Mouse (Mus musculus) cerebellum, adult 2 months (tissue): ENCODE data around the gene 5031439G07Rik. TPM values are rescaled to one million over a fixed set of nuclear protein-coding genes. Genes with fewer than 3 reads are reported as not detected.

Experiments
- DNase-seq, 2 experiments: peaks; one replicate each; pipeline ENCODE4 v3.0.0; 2021
- H3K27ac ChIP-seq: fragments of 200-500 bp; 2 replicates; pipeline ENCODE4 v1.5.1; 2012; ENCODE audit warnings: low read length, control low read depth, inconsistent platforms; ENCODE audit not compliant: insufficient read depth
- H3K27me3 ChIP-seq: fragments of 200-500 bp; 2 replicates; pipeline ENCODE4 v1.6.1; 2012; ENCODE audit warnings: inconsistent platforms, mild to moderate bottlenecking, low read length, moderate library complexity; ENCODE audit not compliant: control insufficient read depth, insufficient read depth
- H3K4me1 ChIP-seq: fragments of 200-500 bp; 2 replicates; pipeline ENCODE4 v1.6.1; 2011; ENCODE audit warnings: low read length; ENCODE audit not compliant: control insufficient read depth, insufficient read depth
- H3K4me3 ChIP-seq: fragments of 200-500 bp; replicated peaks from 2 replicates; pipeline ENCODE3; 2011; ENCODE audit warnings: mild to moderate bottlenecking, low read depth, low read length, control low read depth; ENCODE audit not compliant: insufficient read depth
- CTCF ChIP-seq: fragments of 200-500 bp; IDR thresholded peaks from 2 replicates; pipeline ENCODE4 v1.5.1; 2011; ENCODE audit warnings: low read depth, mild to moderate bottlenecking, control low read depth, low read length, moderate library complexity, borderline replicate concordance; ENCODE audit not compliant: insufficient read depth
- POLR2A ChIP-seq: fragments of 200-500 bp; IDR thresholded peaks from 2 replicates; pipeline ENCODE4 v1.6.1; 2011; ENCODE audit warnings: low read length, control low read depth, borderline replicate concordance; ENCODE audit not compliant: insufficient read depth
- WGBS: fragments of 180-500 bp; shearing (Covaris S2); methylation state at CpG from one replicate; pipeline ENCODE4 v1.1.7; 2018; 5-methylcytosine and 5-hydroxymethylcytosine counted together
- polyA plus RNA-seq: library from polyadenylated mRNA; depleted of rRNA; stranded (reverse); fragments of >200 nt; gene quantifications from 2 replicates; pipeline ENCODE4 v1.2.3, GENCODE M21; 2012

Gene 5031439G07Rik
- polyA plus RNA-seq, 1 experiment: 116 TPM

GRCm38 (mm10) chr15:84958331-84958730 lies 30.0 kb downstream of the 5031439G07Rik start:
- H3K4me1 ChIP-seq: peaks cover 37% of the 10 kb centered on the region
- TF ChIP-seq CTCF (no peak), POLR2A (no peak)
- no peak overlapping the region for H3K27ac ChIP-seq
- 78% methylated on average over 3 of the region's 3 CpGs for WGBS
- no peaks in the 10 kb centered on the region for H3K27me3 ChIP-seq
- no peak overlapping the region for H3K4me3 ChIP-seq
- no peak for DNase-seq

- 27% methylated on average over 3 of the region's 3 CpGs for WGBS
- DNase-seq: no peak
- Histone ChIP-seq H3K27me3 (no peaks in the 10 kb centered on the region), H3K27ac (no peak overlapping the region), H3K4me3 (no peak overlapping the region), H3K4me1 (peaks cover 37% of the 10 kb centered on the region)
- TF ChIP-seq CTCF (no peak), POLR2A (no peak)
These were observed 30.5 kb downstream of the 5031439G07Rik start for GRCm38 (mm10) chr15:84957851-84958250.

GRCm38 (mm10) chr15:84953259-84953658 lies 35.1 kb downstream of the 5031439G07Rik start:
- H3K4me3 ChIP-seq: no peak overlapping the region
- H3K27me3 ChIP-seq: no peaks in the 10 kb centered on the region
- TF ChIP-seq POLR2A: no peak
- TF ChIP-seq CTCF: no peak
- H3K4me1 ChIP-seq: peaks cover 10% of the 10 kb centered on the region
- DNase-seq: no peak
- no peak overlapping the region for H3K27ac ChIP-seq
- WGBS: 72% methylated on average over 11 of the region's 11 CpGs

- H3K4me1 ChIP-seq: no peaks in the 10 kb centered on the region
- H3K4me3 ChIP-seq: no peak overlapping the region
- TF ChIP-seq POLR2A (no peak), CTCF (no peak)
- no peak overlapping the region for H3K27ac ChIP-seq
- no peaks in the 10 kb centered on the region for H3K27me3 ChIP-seq
- WGBS: 58% methylated on average over 4 of the region's 4 CpGs
- no peak for DNase-seq
These were observed 38.3 kb downstream of the 5031439G07Rik start for GRCm38 (mm10) chr15:84950053-84950452.

GRCm38 (mm10) chr15:84948990-84949389 lies 39.4 kb downstream of the 5031439G07Rik start:
- no peak for DNase-seq
- no peak for TF ChIP-seq POLR2A
- no peak for TF ChIP-seq CTCF
- Histone ChIP-seq H3K27ac (no peak overlapping the region), H3K4me1 (no peaks in the 10 kb centered on the region), H3K27me3 (no peaks in the 10 kb centered on the region), H3K4me3 (no peak overlapping the region)
- 47% methylated on average over 14 of the region's 14 CpGs for WGBS

GRCm38 (mm10) chr15:84944319-84944718 lies 44.0 kb downstream of the 5031439G07Rik start:
- Histone ChIP-seq H3K4me3 (no peak overlapping the region), H3K27me3 (no peaks in the 10 kb centered on the region), H3K27ac (no peak overlapping the region), H3K4me1 (no peaks in the 10 kb centered on the region; the same call in 1 of the 2 replicates)
- 86% methylated on average over 5 of the region's 5 CpGs for WGBS
- DNase-seq: no peak
- TF ChIP-seq POLR2A (no peak), CTCF (no peak)

GRCm38 (mm10) chr15:84942647-84943285 lies 45.6 kb downstream of the 5031439G07Rik start:
- Histone ChIP-seq H3K27me3 (no peaks in the 10 kb centered on the region), H3K27ac (no peak overlapping the region), H3K4me3 (no peak overlapping the region), H3K4me1 (no peaks in the 10 kb centered on the region; the same call in 1 of the 2 replicates)
- 37% methylated on average over 11 of the region's 11 CpGs for WGBS
- TF ChIP-seq CTCF (no peak), POLR2A (no peak)
- no peak for DNase-seq

- TF ChIP-seq CTCF (no peak), POLR2A (no peak)
- no peak for DNase-seq
- WGBS: 50% methylated on average over 12 of the region's 12 CpGs
- Histone ChIP-seq H3K4me3 (no peak overlapping the region), H3K27me3 (no peaks in the 10 kb centered on the region), H3K27ac (no peak overlapping the region), H3K4me1 (no peaks in the 10 kb centered on the region; the same call in 1 of the 2 replicates)
These were observed 48.2 kb downstream of the 5031439G07Rik start for GRCm38 (mm10) chr15:84940102-84940501.
